Mouse (Mus musculus): ENCODE results near the gene Nt5c3.

Gene Nt5c3

GRCm38 (mm10) chr6:56832830-56833229 lies 90.9 kb downstream of the Nt5c3 start:
- no peak for DNase-seq

DNA sequence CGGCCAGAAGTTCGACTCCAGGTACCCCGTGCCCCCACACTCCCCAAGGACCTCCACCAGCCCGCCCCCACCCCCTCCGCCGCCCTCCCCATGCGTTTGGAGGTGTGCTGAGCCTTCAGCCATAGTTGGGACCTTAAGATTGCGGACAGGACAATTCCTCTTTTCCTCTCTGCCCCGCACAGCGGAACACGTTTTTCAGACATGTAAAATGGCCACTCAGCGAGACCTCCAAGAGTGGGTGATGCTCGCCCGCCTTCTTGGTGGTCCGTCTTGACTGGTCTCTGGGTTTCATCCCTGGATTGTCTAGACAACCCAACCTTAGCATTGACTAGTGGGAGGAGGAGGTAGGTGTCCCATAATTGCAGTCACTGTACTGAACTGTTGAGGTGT lies 91.3 kb downstream of the Nt5c3 start:
- DNase-seq: no peak

All from cerebellum, adult 11-12 months (tissue).